Mouse (Mus musculus): Measurements from ENCODE around the gene Olfr552. TPM values are rescaled to one million over a fixed set of nuclear protein-coding genes. Genes with fewer than 3 reads are reported as not detected.

The Olfr552 gene
- not detected in 2 replicates for polyA plus RNA-seq (2012)

DNA sequence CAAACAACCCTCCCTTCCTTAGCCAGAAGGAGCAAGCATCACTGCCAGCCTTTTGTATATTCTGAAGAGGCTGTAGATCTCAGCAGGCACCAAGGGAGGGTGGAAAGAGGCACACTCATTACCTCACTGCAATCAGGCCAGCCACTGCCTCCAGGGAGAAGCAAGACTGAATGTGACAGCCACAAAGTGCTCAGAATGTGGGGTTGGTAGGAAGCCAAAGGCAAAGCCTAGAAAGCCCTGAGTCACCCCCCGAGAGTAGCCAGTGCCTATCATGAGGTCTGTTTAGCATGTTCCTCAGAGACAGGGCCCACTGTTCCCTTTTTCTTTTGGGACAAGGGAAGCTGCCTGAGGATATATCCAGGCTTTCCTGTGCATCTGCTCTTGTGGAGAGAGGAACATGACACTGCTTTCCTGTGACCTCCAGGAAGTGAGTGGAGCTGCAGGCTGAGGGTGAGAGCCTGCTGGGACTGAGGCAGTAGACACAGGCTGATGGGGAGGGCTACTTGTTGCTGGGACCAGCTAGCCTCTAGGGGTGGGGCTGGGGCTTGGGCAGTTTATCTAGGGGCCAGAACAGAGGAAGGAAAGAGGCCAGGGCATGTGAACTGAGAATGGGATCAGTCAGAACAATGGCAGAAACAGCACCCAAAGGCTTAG is at the start of gene Olfr552:
TSS of gene Olfr552 (plus strand) at position 393 of the 654 bp plus-strand sequence.

DNA sequence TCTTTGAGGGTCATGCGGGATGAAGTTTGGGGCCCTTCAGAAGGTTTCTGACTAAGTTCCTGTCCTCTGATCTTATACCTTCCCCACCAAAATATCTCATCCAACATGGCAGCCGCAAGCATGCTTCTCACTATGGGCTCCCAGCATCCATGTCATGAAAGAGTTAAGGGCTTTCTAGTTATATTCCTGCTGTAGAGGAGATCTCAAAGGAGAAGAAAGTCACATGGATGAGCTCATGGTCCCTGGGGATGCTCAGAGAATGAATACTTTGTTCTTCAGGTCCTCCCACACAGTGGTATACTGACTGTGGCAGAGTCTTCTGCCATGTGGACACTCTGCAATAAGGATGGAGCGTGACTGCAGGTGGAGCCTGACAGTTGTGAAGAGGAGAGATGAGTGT is 48.0 kb upstream of the Olfr552 start, which contains the start of gene Olfr549:
TSS of gene Olfr549 (plus strand) at position 301 of the 400 bp plus-strand sequence.

DNA sequence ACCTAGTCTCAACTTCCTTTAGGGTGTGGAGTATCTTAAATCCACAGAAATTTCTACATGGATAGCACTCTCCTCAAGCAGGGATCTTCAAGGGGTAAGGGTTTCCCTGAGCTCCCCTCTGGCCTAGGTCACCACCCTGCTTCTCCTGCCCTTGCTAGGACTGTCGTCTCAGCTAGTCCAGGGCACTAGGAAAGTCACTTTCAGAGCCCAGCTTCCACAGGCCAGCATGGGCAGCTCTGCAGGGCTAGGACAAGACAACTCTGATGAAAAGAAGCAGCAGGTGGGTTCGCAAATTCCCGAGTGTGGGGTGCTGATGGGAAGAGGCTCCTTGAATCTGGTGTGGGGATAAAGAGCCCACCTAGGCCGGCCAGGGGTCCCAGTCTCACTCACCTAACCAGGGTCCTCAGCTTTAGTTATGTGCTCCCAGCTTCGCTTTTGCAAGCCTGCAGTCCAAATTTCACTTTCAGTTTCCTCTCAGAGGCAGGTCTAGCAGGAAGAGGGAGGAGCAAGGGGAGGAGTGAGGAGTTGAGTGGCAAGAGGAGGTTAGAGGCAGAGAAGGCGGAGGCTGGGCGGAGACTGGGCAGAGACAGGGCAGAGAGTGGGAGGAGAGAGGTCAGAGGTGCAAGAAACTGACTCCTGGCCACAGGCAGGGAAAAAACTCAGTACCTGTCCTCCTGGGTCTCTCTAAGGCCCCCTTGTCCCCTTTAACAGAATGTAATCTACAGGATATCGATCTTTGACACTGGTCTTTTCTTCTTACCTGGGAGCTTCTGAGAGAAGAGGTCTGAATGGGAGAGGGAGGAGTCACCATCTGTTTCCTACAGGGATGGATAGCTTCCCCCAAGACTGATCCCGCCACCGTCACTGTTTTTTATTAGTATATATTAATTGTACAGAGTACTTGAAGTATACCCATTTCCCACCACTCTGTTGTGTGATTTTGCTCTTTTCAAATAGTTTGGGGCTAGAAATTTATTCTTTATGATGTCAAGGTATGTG is 32.3 kb upstream of the Olfr552 start, which contains the start of gene Trim21:
TSS of gene Trim21 (minus strand) at position 488 of the 999 bp plus-strand sequence.

DNA sequence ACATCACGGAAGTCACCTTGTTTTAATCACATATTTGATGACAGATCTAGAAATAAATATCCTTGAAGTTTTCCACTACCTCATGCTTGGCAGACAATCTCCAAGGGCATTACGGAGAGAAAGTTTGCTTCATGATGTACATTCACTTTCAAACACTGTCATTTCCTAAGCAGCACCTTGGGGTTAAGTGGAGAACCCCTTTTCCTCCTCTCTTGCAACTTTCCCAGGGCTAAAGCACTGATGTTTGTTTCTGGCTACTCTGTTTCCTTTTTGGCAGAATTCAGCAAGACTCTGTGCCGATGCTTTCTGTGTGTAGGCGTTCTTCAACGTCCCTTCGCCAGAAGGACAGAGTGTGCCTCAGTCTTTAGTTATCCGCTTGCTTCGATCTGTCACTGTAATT is 26.4 kb upstream of the Olfr552 start, which contains the start of gene Olfr550:
TSS of gene Olfr550 (plus strand) at position 301 of the 400 bp plus-strand sequence.

DNA sequence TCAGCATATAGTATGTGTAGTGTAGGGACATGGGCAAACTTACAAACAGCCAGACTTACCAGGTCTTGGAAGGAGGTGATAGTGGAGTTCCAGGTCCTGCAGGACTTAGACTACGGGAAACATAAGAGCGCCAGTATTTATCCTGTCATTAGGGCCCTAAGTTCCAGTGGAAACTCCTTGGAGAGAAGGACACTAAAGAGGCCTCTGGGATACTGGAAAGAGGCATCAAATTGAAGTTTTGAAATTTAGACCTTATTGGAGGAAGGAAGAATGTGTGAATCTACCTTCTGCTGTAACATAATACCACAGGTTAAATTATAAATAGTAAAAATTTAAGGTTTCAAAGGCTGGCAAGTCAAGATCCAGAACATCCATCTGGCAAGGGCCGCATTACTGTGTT is 5.8 kb upstream of the Olfr552 start, which contains the start of gene Olfr551:
TSS of gene Olfr551 (minus strand) at position 101 of the 400 bp plus-strand sequence.

DNA sequence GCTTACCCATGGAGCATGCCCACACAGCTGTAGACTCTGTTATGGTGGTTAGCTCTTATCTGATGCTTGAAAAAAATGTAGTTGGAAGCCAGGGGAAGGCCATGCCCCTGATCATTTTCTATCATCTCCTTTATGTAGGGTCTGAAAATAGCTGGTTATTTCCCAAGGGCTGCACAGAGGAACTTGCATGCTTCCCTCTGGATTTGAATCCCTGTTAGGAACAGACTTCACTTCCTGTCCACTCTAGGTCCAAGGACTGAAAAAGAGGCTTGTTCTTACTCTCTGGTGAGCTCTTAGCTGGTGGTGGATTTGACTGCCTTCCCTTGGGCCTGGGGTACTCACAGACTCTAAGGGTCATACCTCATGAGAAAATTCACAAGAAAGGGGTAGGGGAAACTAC is 20.5 kb downstream of the Olfr552 start, which contains the start of gene Olfr553:
TSS of gene Olfr553 (minus strand) at position 101 of the 400 bp plus-strand sequence.

DNA sequence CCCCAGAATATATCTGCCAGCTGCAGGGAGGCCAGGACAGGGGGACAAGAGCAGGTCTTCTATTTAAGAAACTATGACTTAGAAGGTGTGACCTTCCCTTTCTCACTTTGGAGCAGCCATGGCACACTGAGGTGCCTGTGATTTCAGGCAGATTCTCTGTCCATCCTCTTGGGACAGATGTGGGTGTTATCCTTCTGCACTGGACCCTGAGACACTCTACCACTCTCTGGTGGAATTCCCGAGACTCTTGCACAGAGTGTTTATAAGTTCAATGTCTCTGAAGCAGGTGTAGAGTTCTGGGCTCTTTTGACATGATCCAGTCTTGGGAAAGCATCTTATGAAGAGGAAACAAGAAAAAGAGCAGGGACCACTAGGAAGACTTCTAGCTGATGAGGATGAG is 40.6 kb downstream of the Olfr552 start, which contains the start of gene Olfr554:
TSS of gene Olfr554 (plus strand) at position 301 of the 400 bp plus-strand sequence.

Other genes with a start within 250 kb of the Olfr552 start
- gene Rrm1, start 156.1 kb upstream of the Olfr552 start, polyA plus RNA-seq (2012): 32.2 and 50.2 TPM in 2 replicates
- gene Olfr543, start 116.1 kb upstream of the Olfr552 start, polyA plus RNA-seq (2012): not detected in 2 replicates
- gene Olfr544, start 109.5 kb upstream of the Olfr552 start, polyA plus RNA-seq (2012): not detected in 2 replicates
- gene Olfr545, start 98.2 kb upstream of the Olfr552 start, polyA plus RNA-seq (2012): not detected in 2 replicates
- not detected in 2 replicates for gene Olfr547, start 63.0 kb upstream of the Olfr552 start, polyA plus RNA-seq (2012)
- not detected in 2 replicates for gene Olfr548-ps1, start 56.9 kb upstream of the Olfr552 start, polyA plus RNA-seq (2012)
- not detected in 2 replicates for gene Olfr549, start 47.9 kb upstream of the Olfr552 start, polyA plus RNA-seq (2012)
- gene Trim21, start 32.3 kb upstream of the Olfr552 start, polyA plus RNA-seq (2012): 6.4 and 9.6 TPM in 2 replicates
- not detected in 2 replicates for gene Olfr550, start 26.3 kb upstream of the Olfr552 start, polyA plus RNA-seq (2012)
- gene Olfr551, start 5.9 kb upstream of the Olfr552 start, polyA plus RNA-seq (2012): 0.04 TPM in 1 of 2 replicates, not detected in the other
- not detected in 2 replicates for gene Olfr553, start 20.4 kb downstream of the Olfr552 start, polyA plus RNA-seq (2012)
- not detected in 2 replicates for gene Olfr554, start 40.7 kb downstream of the Olfr552 start, polyA plus RNA-seq (2012)
- gene Olfr555, start 61.1 kb downstream of the Olfr552 start, polyA plus RNA-seq (2012): not detected in 2 replicates
- gene Olfr556, start 67.1 kb downstream of the Olfr552 start, polyA plus RNA-seq (2012): not detected in 2 replicates
- 1.6 and 1.8 TPM in 2 replicates for gene Trim68, start 89.6 kb downstream of the Olfr552 start, polyA plus RNA-seq (2012)
- not detected in 2 replicates for gene Olfr557, start 98.1 kb downstream of the Olfr552 start, polyA plus RNA-seq (2012)
- gene Olfr558, start 104.4 kb downstream of the Olfr552 start, polyA plus RNA-seq (2012): not detected in 2 replicates
- gene Olfr33, start 121.3 kb downstream of the Olfr552 start, polyA plus RNA-seq (2012): not detected in 2 replicates
- not detected in 2 replicates for gene Olfr559, start 129.7 kb downstream of the Olfr552 start, polyA plus RNA-seq (2012)
- not detected in 2 replicates for gene Olfr560, start 161.6 kb downstream of the Olfr552 start, polyA plus RNA-seq (2012)
- gene Olfr78, start 161.7 kb downstream of the Olfr552 start, polyA plus RNA-seq (2012): 0.01 and 0.03 TPM in 2 replicates
- gene Olfr561, start 173.5 kb downstream of the Olfr552 start, polyA plus RNA-seq (2012): not detected in 2 replicates
- gene Olfr564, start 205.7 kb downstream of the Olfr552 start, polyA plus RNA-seq (2012): not detected in 2 replicates

Data from megakaryocyte-erythroid progenitor cell, adult 5 weeks (primary cell).